Mouse (Mus musculus) brain, embryonic 14.5 days (tissue): ENCODE measurements around the gene Arid5b. TPM values are rescaled to one million over a fixed set of nuclear protein-coding genes. Genes with fewer than 3 reads are reported as not detected.

ENCODE experiments used
- DNase-seq: peaks from one replicate; pipeline ENCODE4 v3.0.0-alpha.2; 2011; ENCODE audit warnings: low read depth
- CTCF ChIP-seq: fragments of 200-500 bp; IDR thresholded peaks from 2 replicates; pipeline ENCODE4 v1.5.1; 2012; ENCODE audit warnings: inconsistent platforms, mild to moderate bottlenecking, moderate library complexity, borderline replicate concordance; ENCODE audit not compliant: insufficient read depth, insufficient read length; ENCODE audit errors: extremely low read depth
- POLR2A ChIP-seq: fragments of 200-500 bp; IDR thresholded peaks from 2 replicates; pipeline ENCODE4 v1.6.1; 2012; ENCODE audit warnings: mild to moderate bottlenecking, inconsistent platforms, borderline replicate concordance; ENCODE audit not compliant: poor library complexity, insufficient read depth, insufficient read length, severe bottlenecking; ENCODE audit errors: extremely low read depth
- polyA plus RNA-seq: library from polyadenylated mRNA; depleted of rRNA; stranded (reverse); fragments of >200 nt; gene quantifications from 2 replicates; pipeline ENCODE4 v1.2.3, GENCODE M21; 2012

Arid5b gene
- polyA plus RNA-seq, 1 experiment: 11.2 TPM

DNA sequence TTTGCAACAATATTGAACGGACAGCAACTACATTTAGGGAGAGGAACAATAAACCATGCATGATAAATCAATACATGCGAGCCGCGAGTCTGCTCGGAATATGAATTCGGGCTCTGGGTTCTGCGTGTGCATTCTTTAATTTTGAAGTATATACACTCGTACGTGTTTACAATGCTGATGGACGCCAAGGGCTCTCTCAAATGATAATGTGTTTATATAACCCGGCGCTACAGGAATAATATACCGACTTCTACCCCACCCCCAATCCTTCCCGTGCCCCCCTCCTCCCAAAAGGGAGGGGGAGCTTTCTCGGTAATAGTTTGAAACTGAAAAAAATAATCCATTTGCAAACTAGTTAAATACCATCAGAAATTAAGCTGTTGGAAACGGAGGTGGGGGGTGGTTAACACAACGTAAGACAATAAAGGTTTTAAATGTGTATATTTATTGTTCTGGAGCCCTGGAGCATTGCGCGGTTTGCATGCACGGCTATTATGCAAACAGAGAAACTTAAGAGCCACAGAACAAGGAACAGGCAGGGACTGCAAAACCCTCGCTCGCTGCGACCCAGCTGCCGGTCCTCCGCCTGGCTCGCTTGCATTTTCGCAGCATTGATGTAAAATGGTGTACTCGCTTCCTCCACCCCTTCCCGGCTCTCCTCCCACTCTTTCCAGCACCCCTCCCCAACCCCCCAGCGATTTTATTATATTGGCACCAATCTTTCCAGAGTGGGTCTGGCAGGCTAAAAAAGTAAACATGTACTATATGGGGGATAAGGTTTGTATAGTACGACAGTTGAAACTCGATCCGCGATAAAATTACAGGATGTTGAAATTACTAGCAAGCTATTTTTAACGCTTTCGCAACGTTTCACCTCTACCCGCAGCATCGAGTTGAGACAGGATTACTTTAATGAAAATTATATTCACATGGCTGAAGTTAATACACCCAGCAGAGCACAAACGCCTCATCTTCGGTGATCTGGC, 1.3 kb upstream of the Arid5b start:
- DNase-seq: peak; percentile 92
- TF ChIP-seq POLR2A (peak; percentile 42; the same call in 1 of the 2 replicates), CTCF (no peak)

DNA sequence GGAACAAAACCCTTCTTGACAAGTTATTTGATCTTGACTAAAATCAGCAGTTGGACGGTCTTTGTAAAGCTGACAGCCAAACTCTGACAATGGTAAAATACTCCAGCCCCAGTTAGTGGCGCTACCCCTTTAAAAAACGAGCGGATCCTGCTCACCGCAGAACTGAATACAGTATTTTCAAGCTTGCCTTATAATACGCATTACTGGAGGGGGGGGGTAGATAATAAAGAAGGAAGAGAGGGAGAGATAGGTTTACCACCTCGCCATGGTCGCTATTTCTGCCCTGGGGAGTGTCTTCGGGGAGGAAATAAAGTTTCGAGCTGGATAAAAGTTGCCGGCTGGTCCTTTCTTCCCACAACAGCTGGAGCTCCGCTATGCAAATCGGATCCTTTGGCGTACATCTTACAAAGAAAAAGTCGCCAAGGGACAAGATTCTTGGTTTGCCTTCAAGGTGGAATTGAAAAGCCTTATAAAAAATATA, 829 bp downstream of the Arid5b start:
- DNase-seq: peak; percentile 84
- no peak for TF ChIP-seq CTCF
- no peak for TF ChIP-seq POLR2A

GRCm38 (mm10) chr10:68276976-68277441, 1.5 kb downstream of the Arid5b start:
- peak; percentile 77 for DNase-seq
- TF ChIP-seq CTCF (no peak), POLR2A (no peak)

GRCm38 (mm10) chr10:68276350-68276975, 2.1 kb downstream of the Arid5b start:
- TF ChIP-seq POLR2A (no peak), CTCF (no peak)
- DNase-seq: peak; percentile 80

DNA sequence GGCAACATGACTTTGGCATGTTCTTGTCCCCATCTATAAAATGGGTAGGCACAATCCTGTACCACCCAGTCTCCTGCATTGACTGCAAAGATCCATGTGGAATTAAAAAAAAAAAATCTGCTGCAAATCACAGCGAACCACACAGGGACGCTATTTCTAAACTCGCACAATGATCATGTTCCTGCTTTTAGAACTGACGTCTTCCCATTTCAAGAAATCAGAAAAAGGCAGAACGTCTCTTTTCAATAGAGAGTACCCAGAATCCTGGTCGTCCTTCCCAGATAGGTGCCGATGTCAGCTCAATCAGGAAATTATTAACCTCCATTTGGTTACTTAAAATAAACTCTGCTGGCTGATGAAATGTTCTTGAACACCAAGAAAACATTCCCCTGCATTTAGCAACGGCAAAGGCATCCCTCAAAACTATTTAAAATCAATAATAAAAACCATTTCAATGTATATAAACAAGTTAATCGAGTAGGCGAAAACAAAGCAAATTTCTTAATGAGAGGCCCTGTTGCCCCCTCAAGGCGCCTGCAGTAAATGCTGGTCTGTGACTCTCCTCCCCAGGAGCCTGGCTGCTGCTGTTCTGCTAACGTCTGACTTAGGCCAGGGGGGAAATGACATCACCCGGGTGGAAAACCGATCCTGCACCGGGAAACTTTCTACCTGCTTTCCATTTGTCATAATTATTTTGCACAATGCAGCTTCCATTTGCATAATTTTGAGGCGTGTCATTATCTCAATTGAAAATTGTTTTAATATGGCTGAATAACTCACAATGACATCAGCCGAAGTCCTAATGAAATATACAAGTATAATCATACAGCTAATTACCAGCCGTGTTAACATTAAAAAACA, 3.4 kb downstream of the Arid5b start:
- DNase-seq: peak; percentile 59
- TF ChIP-seq CTCF (no peak), POLR2A (no peak)

DNA sequence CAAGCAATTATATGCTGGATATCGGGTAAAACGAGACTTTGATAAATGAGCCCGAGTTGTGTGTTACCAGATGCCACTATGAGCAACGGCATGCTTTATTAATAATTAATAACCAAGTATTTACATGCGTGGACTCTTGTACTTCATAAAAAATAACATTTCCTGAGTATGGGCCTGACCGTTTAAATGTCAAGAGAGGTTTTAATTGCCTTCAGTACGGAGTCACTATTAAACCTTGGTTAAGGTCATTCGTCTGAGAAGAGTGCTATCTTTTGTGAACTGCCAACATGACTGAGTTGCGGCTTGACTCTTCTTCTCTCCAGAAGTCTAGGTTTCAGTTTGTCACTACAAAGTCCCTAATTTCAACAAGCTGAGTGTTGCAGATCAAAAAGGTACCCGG, 8.8 kb downstream of the Arid5b start:
- DNase-seq: no peak
- TF ChIP-seq POLR2A: no peak
- TF ChIP-seq CTCF: no peak

DNA sequence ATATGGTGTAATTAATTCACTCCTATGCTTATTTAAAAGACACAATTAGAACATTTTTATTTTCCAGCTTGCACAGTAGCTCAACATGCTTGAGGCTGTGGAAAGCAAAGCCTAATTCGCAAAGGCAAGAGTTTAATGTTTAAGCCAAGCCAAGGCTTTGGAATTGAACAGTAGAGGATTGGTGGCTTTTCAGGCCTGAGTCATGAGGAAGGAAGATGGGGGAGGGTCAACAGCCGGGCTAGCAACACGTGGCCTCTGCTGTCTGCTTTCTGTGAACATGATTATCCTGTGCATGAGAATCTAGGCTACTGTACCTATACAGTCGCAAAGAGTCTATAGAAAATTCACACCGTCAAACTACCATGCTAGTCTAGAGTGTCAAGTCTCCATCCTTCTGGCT, 9.9 kb downstream of the Arid5b start:
- DNase-seq: no peak
- TF ChIP-seq POLR2A (no peak), CTCF (no peak)

GRCm38 (mm10) chr10:68263969-68264688, 14.4 kb downstream of the Arid5b start:
- TF ChIP-seq POLR2A (no peak), CTCF (no peak)
- no peak for DNase-seq

DNA sequence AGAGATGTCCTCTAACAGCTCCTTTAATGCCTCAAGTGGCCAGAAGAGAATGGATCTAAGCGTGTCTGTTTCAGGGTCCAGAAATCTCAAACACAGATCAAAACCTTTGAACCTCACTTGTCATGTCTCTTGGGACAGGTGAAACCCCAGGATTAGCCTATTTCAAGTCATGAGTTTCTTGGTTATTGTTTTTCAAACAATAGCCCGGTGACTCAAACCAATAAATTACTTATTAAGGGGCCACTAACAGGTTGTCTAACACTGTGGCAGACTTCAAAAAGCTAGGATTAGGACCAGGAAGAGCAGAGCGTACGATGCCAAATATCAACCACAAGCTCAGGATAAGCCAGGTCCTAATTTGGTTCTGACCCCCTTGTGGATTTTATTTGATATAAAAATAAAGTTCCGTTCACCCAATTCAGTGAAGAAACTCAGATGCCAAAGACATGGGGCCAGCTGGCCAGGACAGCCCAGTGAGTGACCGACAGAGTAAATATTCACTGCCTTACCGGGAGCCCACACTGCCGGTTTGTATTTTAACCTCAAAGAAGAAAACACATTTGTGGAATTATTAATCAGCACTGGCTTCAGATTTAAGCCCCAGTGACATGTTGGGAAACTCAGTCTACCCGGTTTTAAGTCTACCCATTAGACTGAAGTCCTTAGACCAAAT, 15.1 kb downstream of the Arid5b start:
- TF ChIP-seq POLR2A: no peak
- no peak for TF ChIP-seq CTCF
- no peak for DNase-seq

DNA sequence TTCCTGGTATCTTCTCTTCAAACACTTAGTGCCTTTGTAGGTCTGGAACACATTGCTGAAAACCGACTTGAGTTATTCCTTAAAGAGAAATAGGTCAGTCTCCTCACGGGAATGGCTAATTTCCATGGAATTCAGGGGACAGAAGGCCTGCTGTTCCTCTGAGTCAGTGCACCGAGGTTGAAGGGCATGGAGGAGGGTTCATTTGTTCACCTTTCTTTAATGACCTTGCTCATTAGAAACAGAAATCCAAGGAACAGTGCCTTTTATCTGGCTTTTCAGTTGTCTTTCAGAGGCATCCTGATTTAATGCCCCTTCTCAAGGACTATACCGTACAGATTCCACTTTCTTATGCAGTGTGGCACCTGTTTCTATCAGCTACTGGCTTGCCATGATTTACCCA, 18.9 kb downstream of the Arid5b start:
- TF ChIP-seq CTCF: no peak
- no peak for TF ChIP-seq POLR2A
- no peak for DNase-seq
